Mouse (Mus musculus) retina, adult 2 months (tissue): ENCODE measurements at regions not wholly inside any gene's neighbourhood (a gene's known extent, or its start where the extent isn't known, plus 50 kb on each side); places are given as distances from the start of the nearest gene placed in this dataset.
"Not testable (repeated sequence)": the region's sequence is repeated elsewhere in the genome, so short reads cannot be mapped to it uniquely, and the experiment has no call there.

Source experiments
- DNase-seq: peaks from one replicate; pipeline ENCODE4 v3.0.0-alpha.2; 2012; ENCODE audit warnings: low read depth, low spot score

DNA sequence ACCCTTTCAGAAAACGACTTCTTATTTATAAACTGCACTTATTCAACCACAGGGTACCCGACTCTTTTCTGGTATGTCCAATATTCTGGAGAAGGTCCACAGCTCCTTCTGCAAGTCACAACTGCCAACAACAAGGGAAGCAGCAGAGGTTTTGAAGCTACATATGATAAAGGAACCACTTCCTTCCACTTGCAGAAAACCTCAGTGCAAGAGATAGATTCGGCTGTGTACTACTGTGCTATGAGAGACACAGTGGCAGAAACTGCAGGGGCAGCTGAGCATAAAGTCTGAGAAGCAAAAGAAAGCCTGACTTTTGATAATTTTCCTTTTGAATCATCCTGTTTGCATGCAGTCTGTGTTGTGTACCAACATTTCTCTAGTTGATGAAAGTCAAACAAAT is 823.8 kb downstream of the Dad1 start:
- not testable (repeated sequence) for DNase-seq

DNA sequence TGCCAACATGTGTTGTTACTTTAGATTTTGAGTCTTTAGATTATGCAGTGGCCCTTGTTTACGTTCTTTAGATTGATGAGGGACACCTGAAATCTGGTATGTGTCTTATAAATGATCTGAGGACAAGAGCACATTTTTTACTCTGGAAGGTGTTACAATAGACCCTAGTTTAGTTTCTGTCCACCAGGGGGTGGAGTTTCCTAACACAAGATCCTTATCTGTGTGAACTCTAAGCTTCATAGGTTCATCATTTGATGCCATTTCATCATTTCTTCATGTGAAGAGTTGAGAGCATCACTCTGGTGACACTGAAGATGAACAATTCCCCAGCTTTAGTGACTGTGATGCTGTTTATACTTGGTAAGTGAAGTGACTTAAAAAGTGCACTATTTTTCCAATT is 825.5 kb downstream of the Dad1 start:
- DNase-seq, result not testable (repeated sequence)

- DNase-seq, result not testable (repeated sequence)
Measured at GRCm38 (mm10) chr14:53427636-53428035, 826.3 kb downstream of the Dad1 start.

DNA sequence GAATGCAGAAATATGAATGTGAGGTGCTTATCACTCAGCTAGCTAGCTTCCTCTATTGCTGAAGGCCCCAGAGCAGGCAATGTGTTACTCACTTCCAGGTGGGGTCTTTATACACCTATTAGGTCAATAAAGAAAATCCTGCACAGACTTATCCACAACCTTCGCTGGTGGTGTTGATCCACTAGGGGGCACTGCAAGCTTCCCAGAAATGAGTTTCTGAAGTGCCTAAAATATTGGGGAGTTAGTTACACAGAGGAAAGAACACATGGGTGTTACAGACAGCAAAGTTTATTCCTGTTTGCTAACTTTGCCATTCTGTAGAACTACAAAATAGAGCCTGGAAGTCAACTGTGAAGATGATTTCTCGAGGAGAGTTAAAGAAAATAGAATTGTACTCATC is 836.9 kb downstream of the Dad1 start:
- DNase-seq, result not testable (repeated sequence)

- not testable (repeated sequence) for DNase-seq
Measured at GRCm38 (mm10) chr14:53407500-53408227, 846.2 kb downstream of the Dad1 start.

DNA sequence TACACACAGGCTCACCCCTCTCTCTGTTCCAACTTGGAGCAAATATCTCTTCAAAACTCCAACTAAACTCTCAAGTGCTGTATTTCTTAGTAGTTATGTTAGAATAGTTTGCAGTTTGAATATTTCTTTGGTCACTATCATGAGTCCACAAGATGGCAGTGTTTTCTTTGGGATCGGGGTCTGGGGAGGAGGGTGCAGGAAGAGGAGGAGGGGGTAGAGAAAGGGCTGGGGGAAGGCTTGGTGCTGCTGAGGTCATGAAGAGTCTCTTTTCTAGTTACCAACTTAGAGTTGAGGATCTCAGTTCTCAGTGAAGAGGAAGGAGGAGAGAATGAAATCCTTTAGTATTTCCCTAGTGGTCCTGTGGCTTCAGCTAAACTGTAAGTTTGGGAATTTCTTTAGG is 863.6 kb downstream of the Dad1 start:
- DNase-seq, result not testable (repeated sequence)

DNA sequence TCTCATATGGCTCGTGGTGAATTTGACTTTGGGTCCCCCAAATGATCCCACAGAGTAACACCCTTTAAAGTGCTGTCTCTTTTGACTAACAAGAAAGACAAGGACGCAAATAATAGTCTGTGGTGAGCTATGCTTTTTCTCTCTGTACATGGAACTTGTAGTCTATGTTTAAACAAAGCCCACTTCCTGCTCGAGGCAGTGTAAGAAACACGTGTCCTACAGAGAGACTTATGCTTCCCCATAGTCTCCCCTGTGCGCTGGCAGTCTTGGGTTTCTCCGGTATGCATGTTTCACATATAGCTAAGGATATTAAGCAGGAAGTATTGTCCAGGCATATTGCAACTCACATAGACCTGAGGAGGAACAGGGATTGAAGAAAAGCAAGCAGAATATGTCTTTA is 879.0 kb upstream of the Olfr1507 start:
- DNase-seq, result not testable (repeated sequence)

DNA sequence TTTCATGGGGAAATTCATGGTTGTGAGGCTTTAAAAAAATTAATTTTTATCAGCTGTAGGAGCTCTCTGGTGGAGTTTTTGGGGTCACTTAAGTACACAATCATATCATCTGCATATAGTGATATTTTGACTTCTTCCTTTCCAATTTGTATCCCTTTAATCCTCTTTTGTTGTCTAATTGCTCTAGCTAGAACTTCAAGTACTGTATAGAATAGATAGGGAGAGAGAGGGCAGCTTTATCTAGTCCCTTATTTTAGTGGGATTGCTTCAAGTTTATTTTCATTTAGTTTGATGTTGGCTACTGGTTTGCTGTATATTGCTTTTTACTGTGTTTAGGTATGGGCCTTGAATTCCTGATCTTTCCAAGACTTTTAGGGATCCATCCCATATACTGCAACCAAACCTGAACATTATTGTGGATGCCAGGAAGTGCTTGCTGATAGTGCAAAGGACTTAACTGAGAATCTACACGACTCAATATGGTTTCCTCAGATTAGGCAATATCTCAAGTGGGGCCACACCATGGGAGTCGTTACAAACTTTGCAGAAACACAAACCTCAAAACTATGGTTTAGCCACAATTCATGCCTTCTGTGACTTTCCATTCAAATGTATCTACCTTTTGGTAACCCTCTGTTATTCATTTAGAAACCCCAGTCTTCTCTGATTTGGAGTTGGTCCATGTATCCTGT is 878.4 kb upstream of the Olfr1507 start:
- not testable (repeated sequence) for DNase-seq

DNA sequence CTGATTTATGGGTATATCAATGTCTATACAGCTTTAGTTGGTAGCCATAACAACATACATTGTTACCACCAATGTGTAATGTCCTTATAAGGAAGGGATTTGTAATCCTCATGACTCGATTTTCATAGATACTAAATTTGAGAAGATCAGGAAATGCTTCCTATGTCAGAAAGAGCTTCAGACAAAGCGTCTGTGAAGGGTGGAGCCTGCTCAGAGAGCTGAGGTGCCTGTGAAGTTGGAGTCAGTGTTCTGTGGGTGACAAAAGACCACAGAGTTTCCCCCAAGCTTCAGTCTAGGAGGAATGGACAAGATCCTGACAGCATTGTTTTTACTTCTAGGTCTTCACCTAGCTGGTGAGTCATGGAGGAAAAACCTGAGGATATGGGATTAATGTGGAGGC is 874.2 kb upstream of the Olfr1507 start:
- no peak for DNase-seq

- DNase-seq, result not testable (repeated sequence)
Measured at GRCm38 (mm10) chr14:53367420-53367819, 871.9 kb upstream of the Olfr1507 start.

- not testable (repeated sequence) for DNase-seq
Measured at GRCm38 (mm10) chr14:53363995-53364394, 868.4 kb upstream of the Olfr1507 start.

DNA sequence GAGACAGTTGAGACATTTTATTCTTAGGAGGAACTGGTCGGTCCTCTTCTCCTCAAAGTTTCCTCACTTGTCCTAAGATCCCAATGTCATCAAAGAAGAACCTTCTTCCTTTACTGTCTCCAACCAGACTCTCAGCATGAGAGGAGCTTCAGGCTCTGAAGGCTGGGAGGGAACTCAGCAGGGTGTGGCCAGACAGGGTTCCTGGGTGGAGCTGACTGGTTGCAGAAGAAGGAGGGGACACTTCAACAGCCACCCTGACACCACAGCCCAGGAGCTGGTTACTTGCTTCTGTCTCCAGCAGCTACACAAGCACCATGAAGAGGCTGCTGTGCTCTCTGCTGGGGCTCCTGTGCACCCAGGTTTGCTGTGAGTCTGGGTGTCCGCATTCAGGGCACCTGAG is 866.5 kb upstream of the Olfr1507 start:
- not testable (repeated sequence) for DNase-seq

DNA sequence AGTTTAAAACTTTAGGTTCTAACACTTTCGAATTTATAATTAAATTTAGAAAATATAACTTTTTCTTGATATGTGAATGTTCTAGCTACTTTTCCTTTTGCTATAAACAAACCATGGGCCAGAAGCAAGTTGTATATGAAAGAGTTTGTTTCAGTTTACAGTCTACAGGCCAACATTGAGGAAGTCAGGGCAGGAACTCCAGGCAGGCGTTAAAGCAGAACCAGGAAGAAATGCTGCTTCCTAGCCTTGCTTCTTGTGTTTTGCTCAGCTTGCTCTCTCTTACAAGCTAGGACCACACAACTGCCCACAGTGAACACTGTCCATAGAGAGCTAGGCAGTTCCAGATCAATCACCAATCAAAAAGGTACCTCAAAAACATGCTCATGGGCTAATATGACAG is 861.9 kb upstream of the Olfr1507 start:
- DNase-seq, result not testable (repeated sequence)

- not testable (repeated sequence) for DNase-seq
Measured at GRCm38 (mm10) chr14:53356783-53357182, 861.2 kb upstream of the Olfr1507 start.

DNA sequence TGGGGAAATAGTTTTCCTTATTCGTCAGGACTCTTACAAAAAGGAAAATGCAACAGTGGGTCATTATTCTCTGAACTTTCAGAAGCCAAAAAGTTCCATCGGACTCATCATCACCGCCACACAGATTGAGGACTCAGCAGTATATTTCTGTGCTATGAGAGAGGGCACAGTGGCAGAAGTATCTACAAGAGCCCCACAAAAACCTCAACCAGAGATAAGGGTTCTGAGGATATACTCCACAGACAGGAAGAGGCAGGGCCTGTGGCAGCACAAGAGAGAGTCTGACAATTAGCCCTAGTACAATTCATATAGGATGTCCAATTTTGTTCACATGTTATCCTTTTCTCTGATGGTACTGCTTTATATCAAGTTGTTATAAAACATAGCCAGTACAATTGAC is 855.9 kb upstream of the Olfr1507 start:
- DNase-seq, result not testable (repeated sequence)

DNA sequence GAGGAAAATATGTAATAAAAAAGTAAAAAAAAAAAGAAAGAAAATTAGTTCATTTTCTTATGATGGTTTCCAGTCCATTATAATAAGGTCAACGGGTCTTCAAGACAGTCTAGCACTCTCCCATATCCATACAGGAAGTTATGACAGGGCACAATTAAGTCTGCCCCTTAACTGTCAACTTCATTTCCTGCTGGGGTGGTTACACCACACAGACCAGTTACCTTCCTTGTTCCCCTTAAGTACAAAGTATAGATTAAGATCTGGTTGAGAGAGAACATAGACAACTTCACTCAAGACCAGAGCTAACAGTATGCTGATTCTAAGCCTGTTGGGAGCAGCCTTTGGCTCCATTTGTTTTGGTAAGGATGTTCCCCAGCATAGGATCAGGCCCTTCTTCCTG is 855.2 kb upstream of the Olfr1507 start:
- DNase-seq, result not testable (repeated sequence)

- DNase-seq, result not testable (repeated sequence)
Measured at GRCm38 (mm10) chr14:53349111-53349510, 853.6 kb upstream of the Olfr1507 start.

DNA sequence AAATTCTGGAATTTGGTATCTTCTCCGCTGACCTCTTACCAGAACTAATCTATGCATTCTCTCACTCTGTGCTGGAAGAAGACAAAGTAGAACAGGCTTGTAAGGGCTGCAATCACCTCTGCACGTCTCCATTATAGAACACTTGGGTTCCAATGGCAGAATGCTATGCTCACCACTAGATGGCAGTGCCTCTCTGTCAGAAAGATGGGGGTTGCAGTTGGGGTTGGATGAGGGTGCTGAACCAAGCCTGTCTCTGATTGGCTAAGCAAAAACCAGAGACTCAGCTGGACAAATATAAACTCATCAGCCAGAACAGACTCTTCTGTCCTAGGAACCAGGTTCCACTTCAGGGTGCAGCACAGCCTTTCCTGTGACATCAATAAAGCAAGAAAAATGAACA is 850.0 kb upstream of the Olfr1507 start:
- DNase-seq, result not testable (repeated sequence)

- DNase-seq, result not testable (repeated sequence)
Measured at GRCm38 (mm10) chr14:53343849-53344248, 848.3 kb upstream of the Olfr1507 start.

DNA sequence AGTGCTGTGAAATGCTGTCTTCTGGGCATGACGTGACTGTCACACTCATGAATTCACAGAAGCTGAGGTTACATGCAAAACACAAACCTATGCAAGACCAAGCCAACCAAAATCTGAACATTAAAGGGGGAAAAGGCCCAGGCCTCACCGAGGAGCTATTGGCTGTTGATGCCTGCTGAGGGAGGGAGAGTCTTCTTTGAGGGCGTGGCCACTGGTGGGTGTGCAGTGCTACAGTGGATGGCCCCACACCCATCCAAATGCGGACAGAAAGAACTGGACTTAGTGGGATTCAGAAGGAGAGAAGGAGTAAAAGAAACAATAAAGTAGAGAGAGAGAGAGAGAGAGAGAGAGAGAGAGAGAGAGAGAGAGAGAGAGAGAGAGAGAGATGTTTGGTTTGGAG is 843.6 kb upstream of the Olfr1507 start:
- not testable (repeated sequence) for DNase-seq

DNA sequence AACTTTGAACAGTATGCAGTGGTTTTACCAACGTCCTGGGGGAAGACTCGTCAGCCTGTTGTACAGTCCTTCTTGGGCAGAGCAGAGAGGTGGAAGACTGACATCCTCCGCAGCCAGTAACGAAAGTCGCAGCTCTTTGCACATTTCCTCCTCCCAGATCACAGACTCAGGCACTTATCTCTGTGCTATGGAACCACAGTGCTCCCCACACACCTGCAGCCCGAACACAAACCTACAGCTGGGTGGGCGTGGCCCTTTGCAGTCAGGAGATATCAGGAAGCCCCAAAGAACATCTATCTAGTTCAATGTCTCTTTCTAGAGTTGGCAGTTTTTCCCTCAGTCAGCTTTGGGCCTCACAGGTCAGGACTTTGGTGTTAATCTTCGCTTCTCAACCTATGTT is 841.9 kb upstream of the Olfr1507 start:
- DNase-seq, result not testable (repeated sequence)

- DNase-seq, result not testable (repeated sequence)
Measured at GRCm38 (mm10) chr14:53336705-53337104, 841.2 kb upstream of the Olfr1507 start.

DNA sequence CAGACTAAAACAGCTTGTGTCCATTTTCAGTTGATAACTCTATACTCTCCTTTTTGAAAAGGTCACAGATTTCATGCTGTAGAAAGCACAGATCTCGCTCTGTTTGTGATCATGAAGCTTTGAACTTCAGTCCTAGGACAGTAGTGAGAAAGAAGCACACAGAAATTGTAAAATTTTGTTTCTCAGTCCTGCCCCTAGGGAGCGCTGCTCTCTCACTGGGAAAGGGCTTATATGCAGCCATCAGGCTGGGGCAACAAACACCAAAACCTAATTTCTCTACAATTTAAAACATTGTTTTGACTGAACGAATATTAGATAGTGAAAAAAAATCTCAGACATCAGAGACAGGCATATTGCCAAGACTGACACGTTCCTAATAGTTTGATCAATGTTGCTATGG is 838.9 kb upstream of the Olfr1507 start:
- not testable (repeated sequence) for DNase-seq
